Mouse (Mus musculus): ENCODE measurements around the gene Acsl6.

DNA sequence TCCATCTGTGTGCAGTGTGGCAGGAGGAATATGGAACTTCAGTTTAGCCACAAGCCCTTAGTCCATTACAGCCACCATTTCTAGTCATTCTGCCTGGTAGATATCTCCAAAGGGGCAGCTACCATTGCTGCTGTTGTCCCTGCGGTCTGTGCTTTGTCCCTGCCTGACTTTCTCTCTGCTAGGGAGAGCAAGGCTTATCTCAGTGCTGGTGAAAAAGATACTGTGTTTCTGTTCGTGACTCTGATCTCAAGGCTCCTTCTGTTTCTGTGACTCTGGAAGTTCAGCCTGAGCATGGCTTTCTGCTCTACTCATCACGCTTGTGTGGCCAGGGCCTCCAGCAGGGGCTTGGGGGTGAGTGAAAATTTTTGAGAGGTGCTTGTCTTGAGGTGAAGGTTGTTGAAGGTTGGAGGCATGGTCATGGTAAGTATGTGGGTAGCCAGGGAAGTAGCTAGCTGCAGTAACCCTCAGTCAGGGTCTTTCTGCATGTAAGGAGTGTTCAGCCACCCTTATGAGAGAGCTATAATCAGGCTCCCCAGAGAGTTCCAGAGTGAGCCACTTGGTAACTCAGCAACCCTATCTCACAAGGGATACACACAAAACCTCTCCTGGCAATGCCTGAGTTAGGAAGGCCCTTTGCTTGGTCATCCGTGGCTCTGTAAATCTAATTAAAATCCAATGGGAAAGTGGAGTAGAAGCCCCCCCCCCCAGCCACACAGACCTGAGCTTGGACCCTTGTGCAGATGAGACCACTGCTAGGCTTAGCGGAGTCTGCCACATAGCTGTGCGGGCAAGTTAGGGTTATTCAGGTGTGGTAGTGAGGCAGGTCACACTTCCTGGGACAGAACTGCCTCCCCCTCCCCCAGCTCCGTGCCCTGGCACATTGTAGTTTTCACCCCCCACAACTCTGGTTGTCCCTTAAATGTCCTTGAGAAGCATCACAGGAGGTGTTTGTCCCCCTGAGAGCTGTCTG is 10.1 kb downstream of the Acsl6 start:
- TF ChIP-seq CTCF (IDR thresholded peaks at IDR 0.05; ENCODE audit: low read depth): no peak
- TF ChIP-seq EP300 (IDR thresholded peaks at IDR 0.05; ENCODE audit: low read depth): peak; percentile 61

All from liver, embryonic 14.5 days (tissue).